Mouse (Mus musculus): ENCODE results near the gene Lcat. TPM values are rescaled to one million over a fixed set of nuclear protein-coding genes. Genes with fewer than 3 reads are reported as not detected.

The Lcat gene
- polyA plus RNA-seq, 1 experiment, result 0.66 TPM

GRCm38 (mm10) chr8:105933762-105934161 lies 9.4 kb downstream of the Lcat start, which contains the start of gene Ctrl:
Gene Ctrl (minus strand): TSS chr8:105933862.
- Histone ChIP-seq H3K36me3 (replicated peaks; ENCODE audit: low read length) (peaks cover 76% of the 10 kb centered on the region), H3K4me3 (replicated peaks) (no peak within 1 kb of the TSS), H3K9me3 (no peaks in the 10 kb centered on the region), H3K27me3 (replicated peaks) (no peaks in the 10 kb centered on the region), H3K4me1 (peaks cover 68% of the 10 kb centered on the region)
- TF ChIP-seq GATA1 (IDR thresholded peaks at IDR 0.05; ENCODE audit: borderline replicate concordance, low read length), result no peak
- no peak for TF ChIP-seq FLI1 (IDR thresholded peaks at IDR 0.05; ENCODE audit: low read length)

DNA sequence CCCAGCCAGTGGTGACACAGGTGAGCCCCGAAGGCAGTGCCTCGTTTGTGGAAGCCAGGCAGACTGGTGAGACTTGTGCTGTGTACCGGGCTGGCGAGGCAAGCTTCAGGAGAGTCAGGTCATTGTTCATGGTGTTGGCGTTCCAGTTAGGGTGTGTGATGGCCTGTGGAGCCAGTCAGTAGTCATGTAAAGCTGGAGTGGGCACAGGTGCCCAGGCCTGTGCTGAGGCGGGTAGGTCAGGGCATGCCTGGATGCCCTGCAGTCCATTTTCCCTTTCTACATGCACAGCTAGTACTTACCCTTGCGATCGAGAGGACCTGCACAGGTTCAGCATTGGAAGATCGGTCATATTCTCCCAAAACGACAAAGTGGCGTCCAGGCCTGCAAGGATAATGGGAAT lies 10.7 kb downstream of the Lcat start:
- TF ChIP-seq FLI1 (IDR thresholded peaks at IDR 0.05; ENCODE audit: low read length), result no peak
- no peak for TF ChIP-seq GATA1 (IDR thresholded peaks at IDR 0.05; ENCODE audit: borderline replicate concordance, low read length)
- peaks cover 60% of the 10 kb centered on the region for H3K4me1 ChIP-seq

DNA sequence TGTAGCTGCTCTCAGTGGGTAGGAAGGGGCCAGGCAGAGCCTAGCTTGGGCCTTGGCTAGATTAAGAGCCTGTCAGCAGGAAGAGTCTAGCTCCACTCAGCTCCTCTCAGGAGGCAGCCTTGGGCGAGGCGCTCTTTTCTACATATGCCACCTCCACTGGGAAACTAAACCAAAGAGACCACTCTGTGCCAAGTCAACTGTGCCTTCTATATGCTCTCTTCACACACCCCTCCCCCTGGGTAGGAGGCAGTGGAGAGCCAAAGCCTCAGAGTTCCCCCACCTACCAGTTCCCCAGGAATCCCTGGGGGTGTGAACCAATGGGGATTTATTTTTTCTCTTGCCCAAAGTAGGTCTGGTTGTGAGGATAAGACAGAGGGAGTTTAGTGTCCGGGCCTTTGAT lies 11.9 kb downstream of the Lcat start:
- Histone ChIP-seq H3K4me3 (replicated peaks) (no peak overlapping the region), H3K4me1 (peaks cover 54% of the 10 kb centered on the region), H3K36me3 (replicated peaks; ENCODE audit: low read length) (peaks cover 91% of the 10 kb centered on the region), H3K9me3 (no peaks in the 10 kb centered on the region), H3K27me3 (replicated peaks) (no peaks in the 10 kb centered on the region)
- no peak for TF ChIP-seq GATA1 (IDR thresholded peaks at IDR 0.05; ENCODE audit: borderline replicate concordance, low read length)
- TF ChIP-seq FLI1 (IDR thresholded peaks at IDR 0.05; ENCODE audit: low read length), result no peak

More for the DNA sequence above, 10.7 kb downstream of the Lcat start:
- H3K27me3 ChIP-seq (replicated peaks), result no peaks in the 10 kb centered on the region
- H3K9me3 ChIP-seq, result no peaks in the 10 kb centered on the region
- H3K36me3 ChIP-seq (replicated peaks; ENCODE audit: low read length), result peaks cover 83% of the 10 kb centered on the region
- no peak overlapping the region for H3K4me3 ChIP-seq (replicated peaks)

DNA sequence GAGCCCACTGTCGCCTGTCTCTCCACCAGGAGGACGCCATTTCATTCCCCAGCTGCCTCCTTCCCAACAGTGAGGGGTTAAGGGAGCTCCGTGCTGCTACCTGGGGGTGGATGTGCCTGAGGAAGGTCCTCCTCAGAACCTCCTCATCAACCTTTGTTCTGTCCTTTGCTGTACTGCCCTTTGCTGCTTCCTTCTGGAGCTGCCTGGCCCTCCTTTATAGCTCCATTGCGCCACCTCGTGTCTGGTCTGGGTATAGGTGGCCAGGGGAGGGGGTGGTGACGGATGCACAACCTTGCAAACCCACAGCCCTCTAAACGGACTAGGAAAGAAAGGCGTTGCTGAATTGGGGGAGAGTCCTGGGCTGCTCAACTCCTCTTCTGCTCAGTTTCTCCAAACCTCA lies 12.6 kb downstream of the Lcat start:
- Histone ChIP-seq H3K4me1 (peaks cover 47% of the 10 kb centered on the region), H3K9me3 (no peaks in the 10 kb centered on the region), H3K36me3 (replicated peaks; ENCODE audit: low read length) (peaks cover 91% of the 10 kb centered on the region), H3K4me3 (replicated peaks) (no peak overlapping the region), H3K27me3 (replicated peaks) (no peaks in the 10 kb centered on the region)
- TF ChIP-seq FLI1 (IDR thresholded peaks at IDR 0.05; ENCODE audit: low read length) (no peak), GATA1 (IDR thresholded peaks at IDR 0.05; ENCODE audit: borderline replicate concordance, low read length) (no peak)

- Histone ChIP-seq H3K4me3 (replicated peaks) (no peak overlapping the region), H3K27me3 (replicated peaks) (no peaks in the 10 kb centered on the region), H3K9me3 (no peaks in the 10 kb centered on the region), H3K36me3 (replicated peaks; ENCODE audit: low read length) (peaks cover 73% of the 10 kb centered on the region), H3K4me1 (peaks cover 52% of the 10 kb centered on the region)
- TF ChIP-seq FLI1 (IDR thresholded peaks at IDR 0.05; ENCODE audit: low read length) (no peak), GATA1 (IDR thresholded peaks at IDR 0.05; ENCODE audit: borderline replicate concordance, low read length) (no peak)
These were observed 18.1 kb downstream of the Lcat start for GRCm38 (mm10) chr8:105925123-105925522.

GRCm38 (mm10) chr8:105919390-105919789 lies 23.8 kb downstream of the Lcat start:
- Histone ChIP-seq H3K4me3 (replicated peaks) (no peak overlapping the region), H3K36me3 (replicated peaks; ENCODE audit: low read length) (peaks cover 68% of the 10 kb centered on the region), H3K9me3 (no peaks in the 10 kb centered on the region), H3K4me1 (peaks cover 70% of the 10 kb centered on the region), H3K27me3 (replicated peaks) (no peaks in the 10 kb centered on the region)
- TF ChIP-seq GATA1 (IDR thresholded peaks at IDR 0.05; ENCODE audit: borderline replicate concordance, low read length) (no peak), FLI1 (IDR thresholded peaks at IDR 0.05; ENCODE audit: low read length) (no peak)

GRCm38 (mm10) chr8:105900941-105901616 lies 42.1 kb downstream of the Lcat start:
- no peak for TF ChIP-seq FLI1 (IDR thresholded peaks at IDR 0.05; ENCODE audit: low read length)
- TF ChIP-seq GATA1 (IDR thresholded peaks at IDR 0.05; ENCODE audit: borderline replicate concordance, low read length), result no peak
- Histone ChIP-seq H3K27me3 (replicated peaks) (no peaks in the 10 kb centered on the region), H3K36me3 (replicated peaks; ENCODE audit: low read length) (peaks cover 11% of the 10 kb centered on the region), H3K9me3 (no peaks in the 10 kb centered on the region), H3K4me3 (replicated peaks) (peak overlapping the region; percentile 98), H3K4me1 (peaks cover 32% of the 10 kb centered on the region)

GRCm38 (mm10) chr8:105900180-105900940 lies 42.8 kb downstream of the Lcat start, which contains the start of gene Pskh1:
Gene Pskh1 (plus strand): TSS chr8:105900441.
- Histone ChIP-seq H3K4me3 (replicated peaks) (peak within 1 kb of the TSS; percentile 98), H3K27me3 (replicated peaks) (no peaks in the 10 kb centered on the region), H3K36me3 (replicated peaks; ENCODE audit: low read length) (peaks cover 9% of the 10 kb centered on the region), H3K4me1 (peaks cover 36% of the 10 kb centered on the region), H3K9me3 (no peaks in the 10 kb centered on the region)
- TF ChIP-seq FLI1 (IDR thresholded peaks at IDR 0.05; ENCODE audit: low read length), result no peak
- TF ChIP-seq GATA1 (IDR thresholded peaks at IDR 0.05; ENCODE audit: borderline replicate concordance, low read length), result no peak

GRCm38 (mm10) chr8:105897801-105898480 lies 45.2 kb downstream of the Lcat start:
- Histone ChIP-seq H3K36me3 (replicated peaks; ENCODE audit: low read length) (peaks cover 26% of the 10 kb centered on the region), H3K4me1 (peaks cover 35% of the 10 kb centered on the region), H3K9me3 (no peaks in the 10 kb centered on the region), H3K27me3 (replicated peaks) (no peaks in the 10 kb centered on the region), H3K4me3 (replicated peaks) (no peak overlapping the region)
- TF ChIP-seq FLI1 (IDR thresholded peaks at IDR 0.05; ENCODE audit: low read length), result no peak
- no peak for TF ChIP-seq GATA1 (IDR thresholded peaks at IDR 0.05; ENCODE audit: borderline replicate concordance, low read length)
